Mouse (Mus musculus) R1 (cell line): ENCODE measurements around the gene Gpm6a.

Experiments
- DNase-seq: peaks from one replicate; pipeline ENCODE4 v3.0.0-alpha.2; 2018; ENCODE audit warnings: low read depth, low spot score

Gpm6a gene

GRCm38 (mm10) chr8:54954741-54955455 lies at the start of gene Gpm6a:
Gpm6a (plus strand) TSS chr8:54954843.
- DNase-seq, result no peak

GRCm38 (mm10) chr8:54912891-54913290 lies 41.8 kb upstream of the Gpm6a start:
- no peak for DNase-seq

- no peak for DNase-seq
Measured at GRCm38 (mm10) chr8:54917710-54918109, 36.9 kb upstream of the Gpm6a start.

GRCm38 (mm10) chr8:54922160-54922855 lies 32.3 kb upstream of the Gpm6a start:
- peak; percentile 11 for DNase-seq

- DNase-seq, result no peak
Measured at GRCm38 (mm10) chr8:54924936-54925335, 29.7 kb upstream of the Gpm6a start.

- DNase-seq, result no peak
Measured at GRCm38 (mm10) chr8:54932306-54932705, 22.3 kb upstream of the Gpm6a start.

GRCm38 (mm10) chr8:54953351-54953750 lies 1.3 kb upstream of the Gpm6a start:
- no peak for DNase-seq

- no peak for DNase-seq
Measured at GRCm38 (mm10) chr8:54954030-54954429, 613 bp upstream of the Gpm6a start.

GRCm38 (mm10) chr8:54955456-54955800 lies 785 bp downstream of the Gpm6a start:
- DNase-seq, result no peak

GRCm38 (mm10) chr8:54955935-54956573 lies 1.4 kb downstream of the Gpm6a start:
- DNase-seq, result no peak

GRCm38 (mm10) chr8:54956787-54957186 lies 2.1 kb downstream of the Gpm6a start:
- DNase-seq, result no peak

- DNase-seq, result no peak
Measured at GRCm38 (mm10) chr8:54957506-54957905, 2.9 kb downstream of the Gpm6a start.

- no peak for DNase-seq
Measured at GRCm38 (mm10) chr8:54961571-54961970, 6.9 kb downstream of the Gpm6a start.

GRCm38 (mm10) chr8:54975020-54975419 lies 20.4 kb downstream of the Gpm6a start:
- DNase-seq, result no peak

- DNase-seq, result no peak
Measured at GRCm38 (mm10) chr8:54975506-54975905, 20.9 kb downstream of the Gpm6a start.

- DNase-seq, result no peak
Measured at GRCm38 (mm10) chr8:54975927-54976326, 21.3 kb downstream of the Gpm6a start.

GRCm38 (mm10) chr8:54976663-54977062 lies 22.0 kb downstream of the Gpm6a start:
- DNase-seq, result no peak

GRCm38 (mm10) chr8:54986791-54987190 lies 32.1 kb downstream of the Gpm6a start:
- DNase-seq, result no peak

- peak; percentile 9 for DNase-seq
Measured at GRCm38 (mm10) chr8:54989093-54989492, 34.5 kb downstream of the Gpm6a start.

- DNase-seq, result no peak
Measured at GRCm38 (mm10) chr8:54991840-54992609, 37.4 kb downstream of the Gpm6a start.

- no peak for DNase-seq
Measured at GRCm38 (mm10) chr8:54995662-54996061, 41.0 kb downstream of the Gpm6a start.

- DNase-seq, result no peak
Measured at GRCm38 (mm10) chr8:55002398-55002797, 47.8 kb downstream of the Gpm6a start.
